7 mouse cellular contexts compared by ENCODE assay signal in the genomic region with DNA sequence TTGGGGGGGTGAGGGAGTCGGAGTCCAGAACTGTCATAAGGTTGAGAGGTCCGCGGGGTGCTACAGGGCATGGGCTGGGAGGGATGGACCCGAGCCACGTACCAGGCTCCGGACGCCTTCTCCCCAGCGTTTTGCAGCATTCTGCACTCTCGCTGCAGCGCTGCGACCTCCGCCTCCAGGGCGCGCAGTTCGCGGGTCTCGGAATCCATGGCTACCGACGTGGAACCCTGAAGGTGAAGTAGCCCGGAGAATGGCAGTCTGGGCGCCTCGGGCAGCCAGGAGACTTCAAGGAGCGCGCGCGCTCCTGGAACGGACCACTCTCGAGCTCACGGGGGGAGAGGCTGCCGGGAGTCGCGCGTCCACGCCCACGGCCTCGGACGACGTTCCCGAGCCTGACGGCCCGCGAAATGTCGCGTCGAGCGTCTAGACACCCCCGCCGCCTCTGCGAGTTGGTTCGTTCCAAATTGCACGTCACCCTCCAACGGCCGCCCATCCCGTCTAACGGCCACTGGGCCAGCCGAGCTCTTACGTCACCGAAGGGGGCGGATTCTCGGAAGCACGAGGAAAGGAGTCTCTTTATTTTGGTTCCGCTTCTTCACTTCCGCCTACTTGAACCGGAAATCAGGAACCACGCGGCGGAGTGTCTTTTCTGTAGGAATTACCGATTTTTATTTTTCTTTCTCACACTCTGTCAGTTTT. TPM values are rescaled to one million over a fixed set of nuclear protein-coding genes. Genes with fewer than 3 reads are reported as not detected.
DNase-seq lines count a peak whose midpoint lies in the region; ATAC-seq lines count a peak whose summit lies in the region.

TSS of gene Cenpp (minus strand) at position 305 of the 699 bp plus-strand sequence.
TSS of gene Nol8 (plus strand) at position 598 of the 699 bp plus-strand sequence.

- WGBS in intestine, embryonic 16.5 days: under 1% methylated on average over 68 of the region's 68 CpGs
- under 1% methylated on average over 68 of the region's 68 CpGs for WGBS in midbrain, embryonic 11.5 days

- peak within 1 kb of the TSS; percentile 68 for H3K9ac ChIP-seq in intestine, embryonic 16.5 days (ENCODE audit: low read depth, low read length)
- peak within 1 kb of the TSS; percentile 74 for H3K9ac ChIP-seq in midbrain, embryonic 11.5 days (ENCODE audit: low read length)

- no peaks in the 10 kb centered on the region for H3K27me3 ChIP-seq in intestine, embryonic 16.5 days (replicated peaks; ENCODE audit: control insufficient read depth, insufficient read depth, low read length)
- no peaks in the 10 kb centered on the region for H3K27me3 ChIP-seq in midbrain, embryonic 11.5 days (ENCODE audit: control insufficient read depth, insufficient read depth, low read length)

- ATAC-seq in intestine, embryonic 16.5 days: peak; percentile 100
- ATAC-seq in midbrain, embryonic 11.5 days (ENCODE audit: low FRiP score): peak; percentile 99

- 0 out of 2 replicates have a peak within 1 kb of the TSS, but pooled peaks have one; percentile 38 for H3K27ac ChIP-seq in intestine, embryonic 16.5 days (ENCODE audit: low read length)
- no peak within 1 kb of the TSS; the same call in 1 of the 2 replicates for H3K27ac ChIP-seq in midbrain, embryonic 11.5 days (ENCODE audit: low read depth, low read length)

- no peaks in the 10 kb centered on the region for H3K36me3 ChIP-seq in intestine, embryonic 16.5 days (ENCODE audit: control insufficient read depth, insufficient read depth, low read length)
- no peaks in the 10 kb centered on the region for H3K36me3 ChIP-seq in midbrain, embryonic 11.5 days (ENCODE audit: control insufficient read depth, insufficient read depth, low read length)

- peaks cover 2% of the 10 kb centered on the region; the same call in 1 of the 2 replicates for H3K4me1 ChIP-seq in intestine, embryonic 16.5 days (ENCODE audit: control insufficient read depth, insufficient read depth, low read length)
- H3K4me1 ChIP-seq in midbrain, embryonic 11.5 days (ENCODE audit: control insufficient read depth, insufficient read depth, low read length): peaks cover 12% of the 10 kb centered on the region; the same call in 1 of the 2 replicates

- no peaks in the 10 kb centered on the region for H3K9me3 ChIP-seq in intestine, embryonic 16.5 days (ENCODE audit: control insufficient read depth, low read length)
- H3K9me3 ChIP-seq in midbrain, embryonic 11.5 days (ENCODE audit: control insufficient read depth, low read length): no peaks in the 10 kb centered on the region

- DNase-seq in adrenal gland, adult 8-10 months: peak; percentile 98
- peak; percentile 99 for DNase-seq in embryo, embryonic 9.5 days (ENCODE audit: extremely low spot score)
- peak; percentile 98 to 100 for DNase-seq in gastrocnemius, postnatal 4 days (ENCODE audit: low spot score in 2 of 2)
- DNase-seq in left cerebral cortex, postnatal 36 days (ENCODE audit: low spot score in 2 of 2): peak; percentile 99
- peak; percentile 100 for DNase-seq in midbrain, embryonic 11.5 days (ENCODE audit: low spot score, missing footprints)
- DNase-seq in skeletal muscle tissue, adult 2 months (ENCODE audit: low read depth, low spot score): peak; percentile 99

- H3K4me2 ChIP-seq in intestine, embryonic 16.5 days (ENCODE audit: low read depth, low read length): peak within 1 kb of the TSS; percentile 70
- H3K4me2 ChIP-seq in midbrain, embryonic 11.5 days: peak within 1 kb of the TSS; percentile 75

- intact Hi-C loops in left cerebral cortex, postnatal 36 days (cut with DNase I): no loop called here

- peak within 1 kb of the TSS; percentile 74 for H3K4me3 ChIP-seq in intestine, embryonic 16.5 days (ENCODE audit: low read length)
- peak within 1 kb of the TSS; percentile 82 for H3K4me3 ChIP-seq in midbrain, embryonic 11.5 days (ENCODE audit: low read depth, low read length)

RNA-seq across cellular contexts. Expression of gene Cenpp, which starts in this region (rescaled TPM):
- total RNA-seq in adrenal gland, adult 8-10 months (2022): 1 to 10 TPM in 2 of 4 experiments, under 1 TPM in 2; 0.58 to 1.1 (median 0.96) TPM
- total RNA-seq in gastrocnemius, postnatal 4 days (2021): 1 to 10 TPM; 5.6 to 5.7 TPM
- 18.0 and 19.9 TPM in 2 replicates for polyA plus RNA-seq in intestine, embryonic 16.5 days (2015; fragmentation: Nextera tagmentation; extraction: Ambion mirVana)
- total RNA-seq in left cerebral cortex, postnatal 36 days (2021): 1 to 10 TPM; 1.2 TPM
- polyA plus RNA-seq in midbrain, embryonic 11.5 days (2014; fragmentation: Nextera tagmentation; extraction: Ambion mirVana): 40.7 and 45.1 TPM in 2 replicates

RNA-seq across cellular contexts. Expression of gene Nol8, which starts in this region (rescaled TPM):
- 10 to 100 TPM; 17.9 to 23.1 (median 21.0) TPM for total RNA-seq in adrenal gland, adult 8-10 months (2022)
- total RNA-seq in gastrocnemius, postnatal 4 days (2021): 10 to 100 TPM; 10.2 TPM
- polyA plus RNA-seq in intestine, embryonic 16.5 days (2015; fragmentation: Nextera tagmentation; extraction: Ambion mirVana): 12.3 and 13.4 TPM in 2 replicates
- total RNA-seq in left cerebral cortex, postnatal 36 days (2021): 10 to 100 TPM; 22.8 to 28.4 TPM
- 24.0 and 24.1 TPM in 2 replicates for polyA plus RNA-seq in midbrain, embryonic 11.5 days (2014; fragmentation: Nextera tagmentation; extraction: Ambion mirVana)
